Mouse (Mus musculus) cortical plate, adult 2 months (tissue): ENCODE results near the gene Sirt2.
A peak's percentile ranks its signal among the peaks of the same experiment; 100 is the strongest.

Experiments
- CTCF ChIP-seq: fragments of 200-500 bp; IDR thresholded peaks from 2 replicates; pipeline ENCODE4 v1.5.1; 2011; ENCODE audit warnings: mild to moderate bottlenecking, control low read depth, low read length; ENCODE audit not compliant: insufficient read depth; ENCODE audit errors: extremely low read depth
- POLR2A ChIP-seq: fragments of 200-500 bp; IDR thresholded peaks from 2 replicates; pipeline ENCODE4 v1.6.1; 2011; ENCODE audit warnings: mild to moderate bottlenecking, low read length, control low read depth; ENCODE audit not compliant: insufficient read depth; ENCODE audit errors: extremely low read depth

- no peak for TF ChIP-seq CTCF
- peak; percentile 73 for TF ChIP-seq POLR2A
Observed at GRCm38 (mm10) chr7:28824941-28825685, 58.6 kb downstream of the Sirt2 start, which contains the start of gene Ech1.
